Mouse (Mus musculus) ovary, adult 2 months (tissue): Measurements from ENCODE around the gene Pcp2. TPM values are rescaled to one million over a fixed set of nuclear protein-coding genes. Genes with fewer than 3 reads are reported as not detected.

ENCODE experiments used
- polyA plus RNA-seq: library from polyadenylated mRNA; depleted of rRNA; stranded (reverse); fragments of >200 nt; gene quantifications from 2 replicates; pipeline ENCODE4 v1.2.3, GENCODE M21; 2012; rRNA removed

Pcp2 gene
- not detected in 2 replicates for polyA plus RNA-seq

GRCm38 (mm10) chr8:3625445-3625844 lies at the start of gene Pcp2:
Gene Pcp2, minus strand, starts transcription at chr8:3625545.

DNA sequence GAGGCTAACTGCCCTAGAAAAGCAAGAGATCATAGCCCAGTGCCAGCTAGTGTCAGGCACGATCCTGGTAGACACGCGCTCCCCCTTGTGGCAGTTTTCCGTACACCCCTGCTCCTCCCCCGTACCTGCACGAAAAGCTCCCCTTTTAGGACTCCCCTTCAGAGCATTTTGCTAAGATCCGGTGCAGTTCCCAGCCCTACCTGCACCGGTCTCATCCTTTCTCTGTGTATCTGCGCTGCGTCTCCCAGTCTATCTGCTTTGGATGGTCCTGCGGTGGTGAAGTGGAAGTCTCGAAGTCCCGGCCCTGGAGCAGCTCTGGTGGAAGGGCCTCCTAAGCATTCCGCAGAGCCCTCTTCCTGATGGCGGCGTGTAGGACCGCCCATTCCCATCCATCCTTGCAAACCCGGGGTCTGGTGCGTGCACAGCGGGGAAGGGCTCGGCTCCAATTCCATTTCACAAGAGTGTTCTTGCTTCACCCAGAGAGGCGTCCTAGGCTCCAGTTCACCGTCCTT lies 46.7 kb upstream of the Pcp2 start, which contains the start of gene Fcor:
TSS of gene Fcor (minus strand) at position 383 of the 512 bp plus-strand sequence.

DNA sequence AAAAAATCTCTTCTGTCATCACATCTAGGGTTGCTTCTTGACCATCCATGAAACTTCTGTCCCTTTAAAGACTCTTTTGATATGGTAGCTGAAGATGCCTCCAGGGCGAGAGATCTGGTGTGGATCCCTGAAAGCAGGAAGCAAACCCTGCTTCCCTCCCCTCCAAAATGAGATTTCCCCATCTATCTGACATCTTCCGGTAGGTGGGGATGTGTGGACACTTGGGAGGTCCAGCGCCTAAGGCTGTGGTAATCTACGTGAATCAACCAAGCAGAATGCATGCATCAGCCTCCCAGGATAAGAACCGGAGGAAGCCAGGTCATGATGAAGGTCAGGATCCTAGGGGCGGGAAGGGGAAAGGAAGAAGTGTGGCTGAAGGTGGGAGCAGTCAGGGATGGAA lies 40.2 kb upstream of the Pcp2 start, which contains the start of gene Mcemp1:
TSS of gene Mcemp1 (plus strand) at position 248 of the 400 bp plus-strand sequence.

GRCm38 (mm10) chr8:3655526-3655925 lies 30.2 kb upstream of the Pcp2 start, which contains the start of gene Retn:
Gene Retn, plus strand, starts transcription at chr8:3655770.

GRCm38 (mm10) chr8:3630647-3631477 lies 5.5 kb upstream of the Pcp2 start, which contains the start of gene Stxbp2:
Gene Stxbp2, plus strand, starts transcription at chr8:3630955.

GRCm38 (mm10) chr8:3621199-3621970 lies 4.0 kb downstream of the Pcp2 start, which contains the start of the genes Xab2 and Pet100:
Gene Xab2, minus strand, starts transcription at chr8:3621316.
Gene Pet100, plus strand, starts transcription at chr8:3621548.

GRCm38 (mm10) chr8:3586993-3587390 lies 38.4 kb downstream of the Pcp2 start, which contains the start of gene Camsap3:
Gene Camsap3, plus strand, starts transcription at chr8:3587293.

Other genes with a start within 250 kb of the Pcp2 start
- 85.2 and 90.2 TPM in 2 replicates for gene Arhgef18, start 232.5 kb downstream of the Pcp2 start, polyA plus RNA-seq
- 10.4 and 12.8 TPM in 2 replicates for gene Pex11g, start 157.9 kb downstream of the Pcp2 start, polyA plus RNA-seq
- gene Tex45, start 154.7 kb downstream of the Pcp2 start, polyA plus RNA-seq, result 0.19 and 0.23 TPM in 2 replicates
- gene Zfp358, start 132.4 kb downstream of the Pcp2 start, polyA plus RNA-seq, result 125 and 143 TPM in 2 replicates
- 399 and 751 TPM in 2 replicates for gene Mcoln1, start 125.1 kb downstream of the Pcp2 start, polyA plus RNA-seq
- 89.5 and 91.8 TPM in 2 replicates for gene Pnpla6, start 110.2 kb downstream of the Pcp2 start, polyA plus RNA-seq
- gene C330021F23Rik, start 57.6 kb downstream of the Pcp2 start, polyA plus RNA-seq, result 0.18 and 1.8 TPM in 2 replicates
- 20.9 and 23.5 TPM in 2 replicates for gene Camsap3, start 38.3 kb downstream of the Pcp2 start, polyA plus RNA-seq
- gene Xab2, start 4.2 kb downstream of the Pcp2 start, polyA plus RNA-seq, result 93.2 and 110 TPM in 2 replicates
- gene Pet100, start 4.0 kb downstream of the Pcp2 start, polyA plus RNA-seq, result 1.6 and 2.2 TPM in 2 replicates
- 171 and 235 TPM in 2 replicates for gene Stxbp2, start 5.4 kb upstream of the Pcp2 start, polyA plus RNA-seq
- 49.5 and 60.2 TPM in 2 replicates for gene Retn, start 30.2 kb upstream of the Pcp2 start, polyA plus RNA-seq
- 0.36 and 0.55 TPM in 2 replicates for gene Mcemp1, start 40.2 kb upstream of the Pcp2 start, polyA plus RNA-seq
- 11.6 and 13.8 TPM in 2 replicates for gene Fcor, start 46.8 kb upstream of the Pcp2 start, polyA plus RNA-seq
- gene Trappc5, start 50.8 kb upstream of the Pcp2 start, polyA plus RNA-seq, result 40.3 and 41.1 TPM in 2 replicates
- gene Fcer2a, start 68.6 kb upstream of the Pcp2 start, polyA plus RNA-seq, result 0.11 and 0.20 TPM in 2 replicates
- 0.22 TPM in 1 of 2 replicates, not detected in the other for gene Clec4g, start 95.1 kb upstream of the Pcp2 start, polyA plus RNA-seq
- gene Cd209a, start 123.4 kb upstream of the Pcp2 start, polyA plus RNA-seq, result 1.3 and 1.4 TPM in 2 replicates
- gene Cd209e, start 228.8 kb upstream of the Pcp2 start, polyA plus RNA-seq, result not detected in 2 replicates